Mouse (Mus musculus) hindbrain, embryonic 12.5 days (tissue): Measurements from ENCODE around the gene Sgcg. TPM values are rescaled to one million over a fixed set of nuclear protein-coding genes. Genes with fewer than 3 reads are reported as not detected.

Experiments
- ATAC-seq: fragments of 200-750 bp; cut with Nextera tagmentation; 2 replicates; pipeline ENCODE4 v1.8.0; 2017; ENCODE audit warnings: moderate TSS enrichment; ENCODE audit not compliant: low FRiP score
- H3K27ac ChIP-seq: fragments of 300-500 bp; sonication (generic); 2 replicates; pipeline ENCODE4 v1.5.1; 2016; ENCODE audit warnings: mild to moderate bottlenecking
- H3K27me3 ChIP-seq: fragments of 300-500 bp; sonication (generic); 2 replicates; pipeline ENCODE4 v1.6.1; 2016; ENCODE audit warnings: mild to moderate bottlenecking
- H3K36me3 ChIP-seq: fragments of 300-500 bp; sonication (generic); 2 replicates; pipeline ENCODE4 v1.6.1; 2016; ENCODE audit warnings: mild to moderate bottlenecking
- H3K4me1 ChIP-seq: fragments of 300-500 bp; sonication (generic); 2 replicates; pipeline ENCODE4 v1.6.1; 2016
- H3K4me2 ChIP-seq: fragments of 300-500 bp; sonication (generic); replicated peaks from 2 replicates; pipeline ENCODE4 v1.6.1; 2016; ENCODE audit warnings: mild to moderate bottlenecking
- H3K4me3 ChIP-seq: fragments of 300-500 bp; sonication (generic); 2 replicates; pipeline ENCODE4 v1.5.1; 2016; ENCODE audit warnings: mild to moderate bottlenecking
- H3K9ac ChIP-seq: fragments of 300-500 bp; sonication (generic); 2 replicates; pipeline ENCODE4 v1.6.1; 2016; ENCODE audit warnings: mild to moderate bottlenecking, moderate library complexity
- H3K9me3 ChIP-seq: fragments of 300-500 bp; sonication (generic); replicated peaks from 2 replicates; pipeline ENCODE4 v1.6.1; 2016; ENCODE audit warnings: mild to moderate bottlenecking
- WGBS: fragments of 180-500 bp; shearing (Covaris S2); methylation state at CpG from one replicate; pipeline ENCODE4 v1.1.7; 2016; 5-methylcytosine and 5-hydroxymethylcytosine counted together
- polyA plus RNA-seq: library from polyadenylated mRNA; unstranded; fragments of >200 nt; fragmentation: Nextera tagmentation; extraction: Ambion mirVana; gene quantifications from 2 replicates; pipeline ENCODE4 v1.2.1, GENCODE M21; 2016

The Sgcg gene
- polyA plus RNA-seq, 1 experiment from 2014 or later = 0.15 TPM

- Histone ChIP-seq H3K4me2 (no peak overlapping the region), H3K9ac (no peak overlapping the region), H3K4me1 (no peaks in the 10 kb centered on the region), H3K4me3 (no peak overlapping the region), H3K27me3 (no peaks in the 10 kb centered on the region), H3K36me3 (no peaks in the 10 kb centered on the region), H3K27ac (no peak overlapping the region), H3K9me3 (no peaks in the 10 kb centered on the region)
- no peak for ATAC-seq
- 55% methylated on average over 1 of the region's 1 CpGs for WGBS
Measured at GRCm38 (mm10) chr14:61226151-61226550, 32.1 kb downstream of the Sgcg start.

DNA sequence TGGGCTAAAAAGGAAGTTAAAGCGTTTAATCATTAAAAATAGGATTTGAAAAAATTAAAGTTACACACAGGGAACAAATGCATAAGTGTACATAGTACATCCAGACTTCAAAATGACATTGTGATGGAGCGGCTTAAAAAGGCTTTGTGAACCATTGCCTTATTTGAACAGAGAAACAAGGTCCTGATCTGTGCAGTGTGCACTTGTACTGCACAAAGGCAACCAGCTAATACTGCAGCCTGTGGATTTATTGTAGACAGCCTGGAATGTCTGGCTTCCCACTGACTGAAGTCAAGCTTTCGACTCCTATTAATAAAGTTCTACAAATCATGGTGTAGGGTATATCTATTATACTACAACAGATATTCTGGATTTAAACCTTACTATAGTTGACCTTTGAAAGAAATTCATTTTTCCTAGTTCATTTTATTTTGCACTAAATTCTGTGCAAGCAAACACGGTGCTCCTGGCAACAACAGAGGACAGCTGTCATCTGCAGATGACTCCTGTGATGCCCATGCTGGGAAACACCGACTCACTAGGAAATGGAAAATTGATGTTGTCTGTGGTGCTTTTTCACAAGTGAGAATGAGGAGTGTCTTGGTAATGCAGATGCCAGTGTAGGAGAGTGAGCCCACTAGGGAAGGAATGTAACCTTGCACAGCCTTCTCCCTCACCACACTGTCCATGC lies 33.8 kb downstream of the Sgcg start:
- Histone ChIP-seq H3K27ac (no peak overlapping the region), H3K9me3 (no peaks in the 10 kb centered on the region), H3K9ac (no peak overlapping the region), H3K27me3 (no peaks in the 10 kb centered on the region), H3K4me3 (no peak overlapping the region), H3K4me2 (no peak overlapping the region), H3K36me3 (no peaks in the 10 kb centered on the region), H3K4me1 (no peaks in the 10 kb centered on the region)
- WGBS = 85% methylated on average over 5 of the region's 5 CpGs
- no peak for ATAC-seq

GRCm38 (mm10) chr14:61223740-61224139 lies 34.5 kb downstream of the Sgcg start:
- ATAC-seq = no peak
- Histone ChIP-seq H3K27ac (no peak overlapping the region), H3K9ac (no peak overlapping the region), H3K27me3 (no peaks in the 10 kb centered on the region), H3K4me3 (no peak overlapping the region), H3K9me3 (0 out of 2 replicates have a peak, but pooled peaks cover 2% of the 10 kb centered on the region), H3K36me3 (no peaks in the 10 kb centered on the region), H3K4me2 (no peak overlapping the region), H3K4me1 (no peaks in the 10 kb centered on the region)
- WGBS = 71% methylated on average over 4 of the region's 4 CpGs

- WGBS = 63% methylated on average over 6 of the region's 6 CpGs
- H3K27ac ChIP-seq = no peak overlapping the region
- no peaks in the 10 kb centered on the region for H3K36me3 ChIP-seq
- H3K4me3 ChIP-seq = no peak overlapping the region
- H3K9ac ChIP-seq = no peak overlapping the region
- no peaks in the 10 kb centered on the region for H3K4me1 ChIP-seq
- H3K9me3 ChIP-seq = 0 out of 2 replicates have a peak, but pooled peaks cover 3% of the 10 kb centered on the region
- ATAC-seq = no peak
- no peak overlapping the region for H3K4me2 ChIP-seq
- H3K27me3 ChIP-seq = no peaks in the 10 kb centered on the region
Measured at GRCm38 (mm10) chr14:61222506-61222905, 35.8 kb downstream of the Sgcg start.

DNA sequence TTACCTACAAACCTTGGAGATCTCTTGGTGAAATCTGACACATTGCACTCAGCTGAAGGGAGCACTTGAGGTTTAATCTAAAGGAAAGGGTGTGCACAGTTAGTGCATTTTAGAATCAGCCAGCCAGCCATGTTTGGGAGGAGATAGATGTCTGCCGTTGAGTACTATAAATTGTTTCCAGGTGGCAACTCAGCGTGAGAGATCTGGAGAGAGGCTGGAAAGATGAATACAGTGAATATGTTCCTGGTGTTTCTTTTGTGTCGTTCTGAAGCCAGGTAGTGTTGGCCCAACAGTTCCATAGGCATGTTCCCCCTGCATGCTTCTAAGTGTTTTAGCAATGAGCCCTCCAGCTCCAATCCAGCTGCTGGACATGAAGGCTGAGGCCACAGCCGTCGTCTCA lies 37.1 kb downstream of the Sgcg start:
- no peaks in the 10 kb centered on the region for H3K36me3 ChIP-seq
- WGBS = 75% methylated on average over 5 of the region's 5 CpGs
- 0 out of 2 replicates have a peak, but pooled peaks cover 3% of the 10 kb centered on the region for H3K9me3 ChIP-seq
- no peak overlapping the region for H3K4me3 ChIP-seq
- H3K4me1 ChIP-seq = no peaks in the 10 kb centered on the region
- no peaks in the 10 kb centered on the region for H3K27me3 ChIP-seq
- ATAC-seq = no peak
- no peak overlapping the region for H3K4me2 ChIP-seq
- H3K27ac ChIP-seq = no peak overlapping the region
- H3K9ac ChIP-seq = no peak overlapping the region

DNA sequence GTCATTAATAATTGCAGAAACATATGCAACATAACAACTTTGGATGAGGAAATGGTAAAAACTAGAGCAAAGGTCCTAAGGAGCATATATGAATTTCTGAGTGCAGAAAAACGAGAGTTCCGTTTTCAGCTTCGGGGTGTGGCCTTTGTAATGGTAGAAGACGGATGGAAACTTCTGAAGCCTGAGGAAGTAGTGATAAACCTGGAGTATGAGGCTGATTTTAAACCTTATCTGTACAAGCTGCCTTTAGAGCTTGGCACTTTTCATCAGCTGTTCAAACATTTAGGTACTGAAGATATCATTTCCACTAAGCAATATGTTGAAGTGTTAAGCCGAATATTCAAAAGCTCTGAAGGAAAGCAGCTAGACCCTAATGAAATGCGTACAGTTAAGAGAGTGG lies 46.5 kb downstream of the Sgcg start:
- peaks cover 70% of the 10 kb centered on the region for H3K36me3 ChIP-seq
- H3K4me1 ChIP-seq = no peaks in the 10 kb centered on the region
- H3K4me2 ChIP-seq = no peak overlapping the region
- 0 out of 2 replicates have a peak, but pooled peaks cover 4% of the 10 kb centered on the region for H3K9me3 ChIP-seq
- no peak for ATAC-seq
- H3K27me3 ChIP-seq = no peaks in the 10 kb centered on the region
- WGBS = 95% methylated on average over 6 of the region's 6 CpGs
- H3K9ac ChIP-seq = no peak overlapping the region
- H3K4me3 ChIP-seq = no peak overlapping the region
- H3K27ac ChIP-seq = no peak overlapping the region

DNA sequence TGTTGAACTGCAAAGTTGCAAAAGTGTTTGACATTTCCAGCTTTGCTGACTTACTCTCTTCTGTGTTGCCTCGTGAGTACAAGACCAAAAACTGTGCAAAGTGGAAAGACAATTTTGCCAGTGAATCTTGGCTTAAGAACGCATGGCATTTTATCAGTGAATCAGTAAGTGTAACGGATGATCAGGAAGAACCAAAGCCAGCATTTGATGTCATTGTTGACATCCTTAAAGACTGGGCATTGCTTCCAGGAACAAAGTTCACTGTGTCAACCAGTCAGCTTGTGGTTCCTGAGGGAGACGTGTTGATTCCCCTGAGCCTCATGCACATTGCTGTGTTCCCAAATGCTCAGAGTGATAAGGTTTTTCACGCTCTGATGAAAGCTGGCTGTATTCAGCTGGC lies 48.2 kb downstream of the Sgcg start:
- no peak overlapping the region for H3K27ac ChIP-seq
- peaks cover 87% of the 10 kb centered on the region for H3K36me3 ChIP-seq
- no peak overlapping the region for H3K4me3 ChIP-seq
- no peak overlapping the region for H3K4me2 ChIP-seq
- no peak overlapping the region for H3K9ac ChIP-seq
- ATAC-seq = no peak
- H3K9me3 ChIP-seq = peaks cover 10% of the 10 kb centered on the region
- no peaks in the 10 kb centered on the region for H3K4me1 ChIP-seq
- no peaks in the 10 kb centered on the region for H3K27me3 ChIP-seq
- WGBS = 96% methylated on average over 5 of the region's 5 CpGs

GRCm38 (mm10) chr14:61194416-61194815 lies 63.9 kb downstream of the Sgcg start:
- Histone ChIP-seq H3K9ac (no peak overlapping the region), H3K27ac (no peak overlapping the region), H3K4me3 (no peak overlapping the region), H3K36me3 (peaks cover 65% of the 10 kb centered on the region), H3K27me3 (no peaks in the 10 kb centered on the region), H3K4me2 (no peak overlapping the region), H3K9me3 (no peaks in the 10 kb centered on the region), H3K4me1 (no peaks in the 10 kb centered on the region)
- WGBS = 76% methylated on average over 4 of the region's 4 CpGs
- no peak for ATAC-seq

GRCm38 (mm10) chr14:61192326-61192725 lies 66.0 kb downstream of the Sgcg start:
- H3K27ac ChIP-seq = no peak overlapping the region

DNA sequence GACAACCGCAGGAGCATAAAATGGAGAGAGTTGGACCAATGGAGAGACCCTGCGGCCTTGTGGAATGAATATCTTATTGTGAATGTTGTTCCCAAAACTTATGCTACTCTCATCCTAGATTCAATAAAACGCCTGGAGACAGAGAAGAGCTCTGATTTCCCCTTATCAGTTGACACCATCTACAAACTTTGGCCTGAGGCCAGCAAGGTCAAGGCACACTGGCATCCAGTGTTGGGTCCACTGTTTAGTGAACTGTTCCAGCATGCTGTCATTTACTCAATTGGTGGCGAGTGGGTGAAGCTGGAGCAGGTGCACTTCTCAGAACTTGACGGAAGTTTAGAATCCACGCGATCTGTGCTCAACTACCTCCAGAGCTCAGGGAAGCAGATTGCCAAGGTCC lies 66.4 kb downstream of the Sgcg start:
- peaks cover 53% of the 10 kb centered on the region for H3K36me3 ChIP-seq
- no peak overlapping the region for H3K9ac ChIP-seq
- H3K4me1 ChIP-seq = no peaks in the 10 kb centered on the region
- WGBS = 90% methylated on average over 7 of the region's 7 CpGs
- no peak overlapping the region for H3K4me2 ChIP-seq
- H3K27ac ChIP-seq = no peak overlapping the region
- no peaks in the 10 kb centered on the region for H3K27me3 ChIP-seq
- H3K9me3 ChIP-seq = no peaks in the 10 kb centered on the region
- no peak overlapping the region for H3K4me3 ChIP-seq
- no peak for ATAC-seq

More at GRCm38 (mm10) chr14:61192326-61192725, 66.0 kb downstream of the Sgcg start:
- 86% methylated on average over 10 of the region's 10 CpGs for WGBS
- H3K27me3 ChIP-seq = no peaks in the 10 kb centered on the region
- no peak overlapping the region for H3K4me3 ChIP-seq
- H3K9me3 ChIP-seq = no peaks in the 10 kb centered on the region
- H3K36me3 ChIP-seq = peaks cover 55% of the 10 kb centered on the region
- H3K9ac ChIP-seq = no peak overlapping the region
- H3K4me2 ChIP-seq = no peak overlapping the region
- ATAC-seq = no peak
- H3K4me1 ChIP-seq = no peaks in the 10 kb centered on the region

- WGBS = under 1% methylated on average over 37 of the region's 37 CpGs
- Histone ChIP-seq H3K9ac (peak overlapping the region; percentile 88), H3K4me3 (peak overlapping the region; percentile 83), H3K27ac (peak overlapping the region; percentile 94), H3K4me1 (peaks cover 17% of the 10 kb centered on the region), H3K27me3 (peaks cover 11% of the 10 kb centered on the region), H3K36me3 (no peaks in the 10 kb centered on the region), H3K9me3 (no peaks in the 10 kb centered on the region), H3K4me2 (peak overlapping the region; percentile 63)
- peak; percentile 61 for ATAC-seq
Measured at GRCm38 (mm10) chr14:61173229-61173628, 85.1 kb downstream of the Sgcg start.

DNA sequence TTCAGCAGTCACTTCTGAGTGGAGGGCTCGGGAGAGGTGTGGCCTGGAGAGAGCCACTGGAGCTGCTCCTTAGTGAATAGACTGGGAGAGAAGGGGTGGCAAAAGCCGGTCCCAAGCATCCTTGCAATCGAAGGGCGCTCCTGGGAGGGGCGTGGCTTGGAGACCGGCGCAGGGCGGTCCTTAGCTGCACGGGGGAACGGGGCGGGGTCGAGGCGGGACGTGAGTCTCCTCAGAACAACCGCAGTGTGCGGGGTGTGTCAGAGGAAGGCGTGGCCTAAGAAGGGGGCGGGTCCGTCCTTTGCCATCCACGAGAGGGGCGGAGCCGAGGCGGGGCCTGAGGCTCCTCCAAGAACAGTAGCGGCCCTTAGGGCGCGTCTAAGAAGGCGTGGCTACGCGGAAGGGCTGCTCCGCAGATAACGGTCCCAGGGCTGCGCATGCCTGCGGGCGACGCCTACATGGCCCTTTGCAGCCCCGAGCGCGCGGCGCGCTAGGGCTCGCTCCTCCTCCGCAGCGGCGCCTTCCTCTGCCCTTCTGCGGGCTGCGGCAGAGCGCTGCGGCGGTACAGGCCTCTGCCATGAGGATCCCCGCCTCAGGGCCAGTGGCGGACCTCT lies 85.6 kb downstream of the Sgcg start:
- Histone ChIP-seq H3K27me3 (peaks cover 11% of the 10 kb centered on the region), H3K4me2 (peak overlapping the region; percentile 63), H3K27ac (peak overlapping the region; percentile 94), H3K9me3 (no peaks in the 10 kb centered on the region), H3K4me1 (peaks cover 17% of the 10 kb centered on the region), H3K4me3 (peak overlapping the region; percentile 83), H3K9ac (peak overlapping the region; percentile 88), H3K36me3 (no peaks in the 10 kb centered on the region)
- 1% methylated on average over 39 of the region's 52 CpGs for WGBS
- peak; percentile 99 for ATAC-seq
